Mouse (Mus musculus) liver, embryonic 11.5 days (tissue): ENCODE measurements around the gene Gpr22. TPM values are rescaled to one million over a fixed set of nuclear protein-coding genes. Genes with fewer than 3 reads are reported as not detected.

ENCODE experiments used
- ATAC-seq: fragments of 200-750 bp; cut with Nextera tagmentation; replicated peaks from 2 replicates; pipeline ENCODE4 v1.8.0; 2017; ENCODE audit warnings: moderate number of reproducible peaks, mild to moderate bottlenecking, moderate TSS enrichment, moderate library complexity; ENCODE audit not compliant: low FRiP score
- DNase-seq: peaks from one replicate; pipeline ENCODE4 v3.0.0-alpha.2; 2017; ENCODE audit warnings: low spot score
- H3K27ac ChIP-seq: fragments of 300-500 bp; sonication (generic); 2 replicates; pipeline ENCODE4 v1.5.1; 2014; ENCODE audit warnings: mild to moderate bottlenecking, low read depth, low read length, control low read depth
- H3K27me3 ChIP-seq: fragments of 300-500 bp; sonication (generic); replicated peaks from 2 replicates; pipeline ENCODE4 v1.6.1; 2014; ENCODE audit warnings: low read length, mixed read lengths; ENCODE audit not compliant: control insufficient read depth, insufficient read depth
- H3K36me3 ChIP-seq: fragments of 300-500 bp; sonication (generic); 2 replicates; pipeline ENCODE4 v1.6.1; 2014; ENCODE audit warnings: mild to moderate bottlenecking, low read length, moderate library complexity, mixed read lengths; ENCODE audit not compliant: control insufficient read depth, insufficient read depth
- H3K4me1 ChIP-seq: fragments of 300-500 bp; sonication (generic); replicated peaks from 2 replicates; pipeline ENCODE4 v1.6.1; 2014; ENCODE audit warnings: low read length, mixed read lengths; ENCODE audit not compliant: control insufficient read depth, insufficient read depth
- H3K4me2 ChIP-seq: fragments of 300-500 bp; sonication (generic); 2 replicates; pipeline ENCODE4 v1.6.1; 2014; ENCODE audit warnings: mild to moderate bottlenecking, control low read depth, moderate library complexity
- H3K4me3 ChIP-seq: fragments of 300-500 bp; sonication (generic); 2 replicates; pipeline ENCODE4 v1.5.1; 2014; ENCODE audit warnings: low read depth, low read length, control low read depth
- H3K9ac ChIP-seq: fragments of 300-500 bp; sonication (generic); 2 replicates; pipeline ENCODE4 v1.6.1; 2014; ENCODE audit warnings: low read depth, low read length, control low read depth
- H3K9me3 ChIP-seq: fragments of 300-500 bp; sonication (generic); 2 replicates; pipeline ENCODE4 v1.6.1; 2016; ENCODE audit warnings: low read length, inconsistent platforms, mixed read lengths; ENCODE audit not compliant: control insufficient read depth
- WGBS: fragments of 180-500 bp; shearing (Covaris S2); extraction: QIAGEN DNeasy Blood & Tissue Kit; methylation state at CpG from one replicate; pipeline ENCODE4 v1.1.7; 2014; 5-methylcytosine and 5-hydroxymethylcytosine counted together
- polyA plus RNA-seq: library from polyadenylated mRNA; unstranded; fragments of >200 nt; fragmentation: Nextera tagmentation; extraction: Ambion mirVana; gene quantifications from 2 replicates; pipeline ENCODE4 v1.2.1, GENCODE M21; 2014

The Gpr22 gene
- polyA plus RNA-seq, 1 experiment from 2014 or later = 0.67 TPM

DNA sequence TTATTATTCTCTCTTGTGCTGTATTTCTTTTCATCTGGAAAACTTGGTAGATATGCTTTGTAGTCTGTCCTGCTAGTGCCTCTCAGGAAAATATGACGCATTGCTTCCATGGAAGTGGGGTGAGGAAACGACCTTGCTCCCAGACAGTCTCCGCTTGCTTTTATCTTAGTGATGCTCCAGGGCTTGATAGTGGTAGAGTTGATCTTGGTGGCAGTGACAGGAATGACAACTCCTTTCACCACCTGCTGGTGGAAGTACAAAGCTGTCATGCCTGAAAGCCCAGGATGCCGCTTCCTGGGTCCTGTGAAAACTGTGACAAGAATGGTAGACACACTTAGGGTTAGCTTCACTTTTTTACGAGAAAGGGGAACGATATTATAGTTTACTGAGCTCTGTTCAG, 9.8 kb downstream of the Gpr22 start:
- H3K27ac ChIP-seq = no peak overlapping the region
- no peak for ATAC-seq
- no peak overlapping the region for H3K4me2 ChIP-seq

DNA sequence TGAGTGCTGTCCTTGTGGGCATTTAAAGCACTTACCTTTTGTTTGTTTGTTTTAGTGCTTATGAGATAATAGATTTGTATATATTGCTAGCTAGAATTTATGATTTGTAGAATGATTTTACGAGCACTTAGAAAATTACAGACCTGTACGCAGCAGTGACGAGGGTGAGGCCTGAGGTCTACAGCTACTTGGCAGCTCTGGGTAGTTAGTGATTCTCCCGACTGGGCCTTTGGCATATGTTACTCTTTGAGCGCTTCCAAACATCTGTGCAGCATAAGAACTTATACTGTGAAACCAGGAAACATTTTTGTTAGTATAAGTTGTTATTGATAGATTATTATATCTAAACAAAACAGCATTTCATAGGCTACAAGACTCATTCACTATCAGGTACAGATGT, 12.3 kb downstream of the Gpr22 start:
- Histone ChIP-seq H3K27me3 (no peaks in the 10 kb centered on the region), H3K4me3 (no peak overlapping the region), H3K27ac (no peak overlapping the region), H3K9me3 (no peaks in the 10 kb centered on the region), H3K36me3 (no peaks in the 10 kb centered on the region), H3K4me1 (no peaks in the 10 kb centered on the region), H3K4me2 (no peak overlapping the region), H3K9ac (no peak overlapping the region)
- no peak for DNase-seq
- no peak for ATAC-seq
- WGBS = 88% methylated on average over 5 of the region's 5 CpGs

More for the DNA sequence above, 9.8 kb downstream of the Gpr22 start:
- no peak overlapping the region for H3K9ac ChIP-seq
- no peaks in the 10 kb centered on the region for H3K27me3 ChIP-seq
- no peak for DNase-seq
- no peak overlapping the region for H3K4me3 ChIP-seq
- H3K9me3 ChIP-seq = no peaks in the 10 kb centered on the region
- no peaks in the 10 kb centered on the region for H3K4me1 ChIP-seq
- 67% methylated on average over 6 of the region's 6 CpGs for WGBS
- no peaks in the 10 kb centered on the region for H3K36me3 ChIP-seq

DNA sequence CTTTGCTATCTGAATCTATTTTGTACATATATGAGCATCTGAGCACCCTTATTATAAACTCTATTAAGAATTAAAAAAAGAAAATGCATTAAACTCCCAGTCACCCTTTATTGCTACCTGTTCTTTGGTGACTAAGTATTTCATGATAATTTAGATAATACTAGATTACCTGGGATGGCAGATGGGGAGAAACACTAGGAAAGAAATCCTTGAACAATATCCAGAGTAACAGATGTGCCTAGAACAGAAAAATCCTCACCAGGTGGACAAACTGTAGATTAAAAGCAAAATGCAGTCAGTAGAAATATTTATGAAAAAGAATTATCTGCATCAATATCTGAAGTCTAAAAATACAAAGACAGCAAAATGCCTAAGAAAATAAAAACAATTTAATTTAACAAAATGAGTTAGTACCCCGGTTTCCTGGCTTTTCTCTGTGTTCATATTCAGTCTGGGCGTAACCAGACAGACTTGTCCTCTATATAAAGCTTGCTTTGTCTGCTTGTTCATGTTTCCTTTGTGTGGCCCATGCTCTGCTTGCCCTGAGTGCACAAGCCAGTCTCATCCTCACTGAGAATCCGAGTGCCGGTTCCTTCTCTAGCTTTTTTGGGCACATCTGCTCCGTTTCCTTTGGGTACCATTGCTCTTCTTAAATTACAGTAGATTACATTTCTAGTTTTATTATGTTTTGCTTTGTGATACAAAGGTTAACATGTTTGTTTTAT, 13.0 kb downstream of the Gpr22 start:
- Histone ChIP-seq H3K4me2 (no peak overlapping the region), H3K27ac (no peak overlapping the region), H3K36me3 (no peaks in the 10 kb centered on the region), H3K9me3 (no peaks in the 10 kb centered on the region), H3K4me3 (no peak overlapping the region), H3K9ac (no peak overlapping the region), H3K27me3 (no peaks in the 10 kb centered on the region), H3K4me1 (no peaks in the 10 kb centered on the region)
- no peak for ATAC-seq
- 88% methylated on average over 5 of the region's 5 CpGs for WGBS
- no peak for DNase-seq

DNA sequence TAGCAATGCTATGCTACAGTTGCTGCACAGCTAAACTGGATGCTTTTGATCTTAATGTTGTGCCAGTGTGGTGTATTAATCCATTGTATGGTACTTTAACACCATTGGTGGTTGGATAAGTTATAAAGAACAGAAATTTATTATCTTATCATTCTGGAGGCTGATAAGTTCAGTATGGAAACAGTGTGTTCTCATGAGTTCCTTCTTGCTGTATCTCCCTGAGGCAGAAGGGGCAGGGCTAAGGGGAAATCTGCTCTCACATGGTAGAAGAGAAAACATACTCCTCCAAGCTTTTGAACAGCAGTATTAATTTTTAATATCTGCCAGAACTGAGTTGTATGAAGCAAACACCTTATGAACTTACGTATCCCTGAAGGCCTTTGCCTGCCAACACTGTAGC, 20.5 kb downstream of the Gpr22 start:
- peaks cover 4% of the 10 kb centered on the region; the same call in 1 of the 2 replicates for H3K4me1 ChIP-seq
- no peak overlapping the region for H3K4me2 ChIP-seq
- no peaks in the 10 kb centered on the region for H3K36me3 ChIP-seq
- H3K27ac ChIP-seq = no peak overlapping the region
- DNase-seq (no peak), ATAC-seq (no peak)
- no peaks in the 10 kb centered on the region for H3K27me3 ChIP-seq
- 85% methylated on average over 1 of the region's 1 CpGs for WGBS
- no peak overlapping the region for H3K4me3 ChIP-seq
- H3K9me3 ChIP-seq = no peaks in the 10 kb centered on the region
- no peak overlapping the region for H3K9ac ChIP-seq

DNA sequence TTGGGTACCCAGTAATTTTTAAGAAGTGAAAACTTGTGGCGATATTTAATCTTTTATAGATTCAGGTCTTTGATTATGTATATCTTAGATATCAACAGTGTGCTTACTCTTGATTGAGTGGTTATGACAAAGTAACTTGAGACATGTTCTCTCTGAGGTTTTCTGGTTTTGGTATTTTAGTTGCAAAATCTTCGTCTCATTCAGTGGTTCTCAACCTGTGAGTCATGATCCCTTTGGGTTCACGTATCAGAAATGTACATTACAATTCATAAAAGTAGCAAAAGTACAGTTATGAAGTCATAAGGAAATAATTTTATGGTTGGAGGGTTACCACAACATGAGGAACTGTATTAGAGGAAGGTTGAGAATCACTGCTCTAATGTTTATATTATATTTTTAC, 27.1 kb downstream of the Gpr22 start:
- no peaks in the 10 kb centered on the region for H3K9me3 ChIP-seq

DNA sequence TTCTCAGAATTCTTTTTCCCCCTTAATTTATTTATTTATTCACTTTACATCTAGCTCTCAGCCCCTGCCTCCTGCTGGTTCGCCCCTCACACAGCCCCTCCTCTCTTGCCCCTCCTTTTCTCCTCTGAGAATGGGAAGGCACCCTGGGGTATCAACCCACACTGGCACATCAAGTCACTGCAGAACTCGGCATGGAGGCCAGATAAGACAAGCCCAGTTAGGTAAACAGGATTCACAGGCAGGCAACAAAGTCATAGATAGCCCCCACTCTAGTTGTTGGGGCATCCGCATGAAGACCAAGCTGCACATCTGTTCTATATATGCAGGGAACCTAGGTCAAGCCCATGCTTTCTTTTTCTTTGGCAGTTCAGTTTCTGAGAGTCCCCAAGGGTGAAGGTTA, 46.6 kb downstream of the Gpr22 start:
- peaks cover 6% of the 10 kb centered on the region; the same call in 1 of the 2 replicates for H3K36me3 ChIP-seq
- 58% methylated on average over 3 of the region's 3 CpGs for WGBS
- ATAC-seq = no peak; the same call in 1 of the 2 replicates

More for the DNA sequence above, 27.1 kb downstream of the Gpr22 start:
- Histone ChIP-seq H3K27me3 (no peaks in the 10 kb centered on the region), H3K4me1 (no peaks in the 10 kb centered on the region), H3K4me3 (no peak overlapping the region), H3K36me3 (no peaks in the 10 kb centered on the region), H3K4me2 (no peak overlapping the region), H3K27ac (no peak overlapping the region), H3K9ac (no peak overlapping the region)
- WGBS = 95% methylated on average over 3 of the region's 3 CpGs
- ATAC-seq = no peak
- DNase-seq = no peak

DNA sequence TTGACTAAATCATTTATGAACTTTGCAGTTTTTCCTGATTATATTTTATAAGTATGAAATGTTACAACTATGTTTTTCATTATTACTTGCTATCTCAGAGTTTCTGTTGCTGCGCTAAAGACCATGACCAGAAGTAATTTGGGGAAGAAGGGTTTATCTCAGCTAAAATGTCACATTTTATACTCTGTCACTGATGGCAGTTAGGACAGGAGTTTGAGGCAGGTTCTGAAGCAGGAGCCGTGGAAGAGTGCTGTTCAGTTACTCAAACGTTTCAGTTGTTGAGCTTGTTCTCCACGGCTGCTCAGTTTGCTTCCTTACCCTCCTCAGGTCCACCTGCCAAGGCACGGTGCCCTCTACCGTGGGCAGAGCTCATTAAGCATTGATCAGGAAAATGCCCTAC, 47.7 kb downstream of the Gpr22 start:
- Histone ChIP-seq H3K27ac (no peak overlapping the region), H3K36me3 (peaks cover 6% of the 10 kb centered on the region; the same call in 1 of the 2 replicates), H3K9me3 (no peaks in the 10 kb centered on the region), H3K4me1 (no peaks in the 10 kb centered on the region), H3K27me3 (no peaks in the 10 kb centered on the region), H3K4me3 (no peak overlapping the region), H3K4me2 (no peak overlapping the region), H3K9ac (no peak overlapping the region)
- DNase-seq (no peak), ATAC-seq (no peak)
- WGBS = 81% methylated on average over 6 of the region's 6 CpGs

More for the DNA sequence above, 46.6 kb downstream of the Gpr22 start:
- Histone ChIP-seq H3K27ac (no peak overlapping the region), H3K27me3 (no peaks in the 10 kb centered on the region), H3K9ac (no peak overlapping the region), H3K9me3 (no peaks in the 10 kb centered on the region), H3K4me3 (no peak overlapping the region), H3K4me1 (no peaks in the 10 kb centered on the region), H3K4me2 (no peak overlapping the region)
- DNase-seq = no peak

Other genes starting within 250 kb of the Gpr22 start
- 18.1 and 21.0 TPM in 2 replicates for gene Cbll1, start 214.3 kb downstream of the Gpr22 start, polyA plus RNA-seq
- 0.08 TPM in 1 of 2 replicates, not detected in the other for gene Slc26a4, start 154.0 kb downstream of the Gpr22 start, polyA plus RNA-seq
- 67.9 and 69.0 TPM in 2 replicates for gene Bcap29, start 79.3 kb downstream of the Gpr22 start, polyA plus RNA-seq
- 11.5 and 13.1 TPM in 2 replicates for gene Dus4l, start 59.1 kb downstream of the Gpr22 start, polyA plus RNA-seq
- 23.3 and 25.6 TPM in 2 replicates for gene Cog5, start 59.1 kb downstream of the Gpr22 start, polyA plus RNA-seq
- 51.3 and 57.5 TPM in 2 replicates for gene Hbp1, start 236.6 kb upstream of the Gpr22 start, polyA plus RNA-seq